Mouse (Mus musculus): ENCODE results near the gene Gsdma2.
"Not testable (repeated sequence)": the region's sequence is repeated elsewhere in the genome, so short reads cannot be mapped to it uniquely, and the experiment has no call there.

DNA sequence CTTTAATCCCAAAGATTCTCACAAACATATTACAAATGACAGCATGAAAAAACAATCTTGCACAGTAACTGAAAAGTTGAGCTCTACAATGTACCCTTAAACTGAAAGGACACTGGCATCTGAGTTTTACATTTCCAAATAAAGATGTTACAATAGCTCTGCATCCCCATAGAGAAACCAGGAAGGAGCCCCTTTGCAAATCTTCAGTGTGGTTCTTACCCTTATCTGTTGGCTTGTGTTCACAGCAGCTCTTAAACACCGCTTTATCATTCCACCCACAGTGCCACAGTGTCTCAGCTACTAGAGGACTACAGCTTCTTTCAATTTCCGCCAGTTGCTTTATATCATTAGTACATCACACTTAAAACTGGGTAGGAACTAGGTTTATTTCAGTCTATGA is 22.2 kb upstream of the Gsdma2 start:
- TF ChIP-seq CTCF (IDR thresholded peaks at IDR 0.05; ENCODE audit: borderline replicate concordance, control insufficient read depth, extremely low read depth, insufficient read depth, low read length, poor library complexity); POLR2A (IDR thresholded peaks at IDR 0.05; ENCODE audit: control insufficient read depth, extremely low read depth, insufficient read depth, low read length, poor library complexity): not testable (repeated sequence)

Measured in thymus, adult 2 months (tissue).